Mouse (Mus musculus): ENCODE results near the gene Klhl26. TPM values are rescaled to one million over a fixed set of nuclear protein-coding genes. Genes with fewer than 3 reads are reported as not detected.

The Klhl26 gene
- polyA plus RNA-seq, 1 experiment from 2014 or later = 19.1 TPM

DNA sequence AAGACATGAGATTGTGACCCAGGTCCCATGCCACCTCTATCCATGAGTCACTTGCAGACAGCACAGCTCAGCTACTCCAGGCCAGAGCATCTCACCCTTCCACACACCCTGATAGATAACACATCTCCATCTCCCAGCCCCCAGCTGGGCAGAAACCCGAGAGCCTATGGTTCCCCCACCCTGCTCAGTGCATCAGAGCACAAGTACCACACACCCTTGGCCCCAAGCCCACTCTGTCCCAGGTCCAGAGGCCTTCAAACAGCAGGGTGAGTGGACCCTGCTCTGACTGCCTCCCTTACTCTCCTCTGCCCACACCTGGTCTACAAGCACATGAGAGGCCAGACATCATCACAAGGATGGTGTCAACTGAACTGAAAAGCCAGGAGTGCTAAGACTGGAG, 8.9 kb downstream of the Klhl26 start:
- Histone ChIP-seq H3K36me3 (ENCODE audit: insufficient read depth, low read length) (0 out of 2 replicates have a peak, but pooled peaks cover 2% of the 10 kb centered on the region), H3K27me3 (ENCODE audit: insufficient read depth, low read length) (no peaks in the 10 kb centered on the region), H3K9me3 (replicated peaks; ENCODE audit: low read length) (no peaks in the 10 kb centered on the region), H3K4me1 (replicated peaks; ENCODE audit: insufficient read depth, low read length) (peaks cover 8% of the 10 kb centered on the region; the same call in 1 of the 2 replicates), H3K4me2 (ENCODE audit: low read length) (no peak overlapping the region), H3K9ac (ENCODE audit: low read depth, low read length) (no peak overlapping the region), H3K4me3 (replicated peaks; ENCODE audit: low read depth, low read length) (no peak overlapping the region), H3K27ac (no peak overlapping the region)
- ATAC-seq (replicated peaks; ENCODE audit: low FRiP score, low read depth) (0 out of 2 replicates have a peak, but pooled peaks have one; percentile 27), DNase-seq (ENCODE audit: low spot score) (no peak)
- no peak for TF ChIP-seq CTCF (IDR thresholded peaks at IDR 0.05; ENCODE audit: low read depth)
- 47% methylated on average over 1 of the region's 1 CpGs for WGBS

DNA sequence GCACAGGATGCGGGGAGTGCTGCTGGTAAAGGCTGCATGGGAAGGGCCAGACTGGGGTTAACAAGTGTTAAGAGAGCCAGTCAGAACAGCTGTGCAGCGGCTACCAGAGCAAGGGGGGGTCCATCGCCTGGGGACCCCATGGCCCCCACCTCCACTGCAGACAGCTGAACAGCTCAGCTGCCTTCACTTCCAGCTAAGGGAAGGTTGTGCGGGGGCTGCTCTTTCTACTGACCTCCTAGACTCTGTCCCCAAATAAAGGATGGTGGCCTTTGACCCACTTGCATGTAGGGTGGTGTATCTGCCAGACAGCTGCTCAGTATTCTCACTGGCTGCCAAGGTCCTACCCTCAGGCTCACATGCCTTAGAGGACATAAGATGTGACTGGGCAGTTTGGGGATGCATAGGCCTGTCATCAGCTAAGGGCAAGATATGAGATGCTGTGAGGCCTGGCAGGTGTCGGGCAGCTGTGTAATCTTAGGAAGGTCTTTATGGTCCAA, 9.5 kb downstream of the Klhl26 start:
- TF ChIP-seq CTCF (IDR thresholded peaks at IDR 0.05; ENCODE audit: low read depth) = no peak
- no peak for DNase-seq (ENCODE audit: low spot score)

DNA sequence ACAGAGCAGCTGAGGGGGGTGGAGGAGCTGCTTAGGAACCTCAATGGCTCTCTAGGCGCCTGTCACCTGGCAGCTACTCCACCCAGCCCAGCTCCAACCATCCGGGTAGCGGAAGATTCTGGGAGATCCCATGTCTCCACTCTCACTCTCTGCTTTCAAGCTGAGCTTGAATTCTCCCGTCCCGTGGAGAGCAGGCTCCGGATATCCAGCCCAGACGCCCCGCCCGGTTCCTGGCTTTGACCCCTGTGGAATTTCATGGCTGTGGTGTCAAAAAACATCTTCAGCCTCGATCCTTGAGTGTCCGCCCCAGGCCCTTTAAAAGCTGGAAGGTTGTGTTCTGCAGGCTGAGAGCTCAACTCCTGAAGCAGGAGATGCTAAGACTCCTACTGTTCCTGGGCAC, 10.0 kb downstream of the Klhl26 start:
- 48% methylated on average over 11 of the region's 11 CpGs for WGBS
- no peaks in the 10 kb centered on the region for H3K27me3 ChIP-seq (ENCODE audit: insufficient read depth, low read length)
- 0 out of 2 replicates have a peak overlapping the region, but pooled peaks have one; percentile 11 for H3K4me2 ChIP-seq (ENCODE audit: low read length)
- ATAC-seq (replicated peaks; ENCODE audit: low FRiP score, low read depth) (no peak), DNase-seq (ENCODE audit: low spot score) (no peak)
- peaks cover 8% of the 10 kb centered on the region; the same call in 1 of the 2 replicates for H3K4me1 ChIP-seq (replicated peaks; ENCODE audit: insufficient read depth, low read length)
- 0 out of 2 replicates have a peak, but pooled peaks cover 2% of the 10 kb centered on the region for H3K36me3 ChIP-seq (ENCODE audit: insufficient read depth, low read length)
- no peak overlapping the region for H3K27ac ChIP-seq
- no peak overlapping the region for H3K9ac ChIP-seq (ENCODE audit: low read depth, low read length)
- H3K9me3 ChIP-seq (replicated peaks; ENCODE audit: low read length) = no peaks in the 10 kb centered on the region
- no peak for TF ChIP-seq CTCF (IDR thresholded peaks at IDR 0.05; ENCODE audit: low read depth)
- H3K4me3 ChIP-seq (replicated peaks; ENCODE audit: low read depth, low read length) = no peak overlapping the region

More for the DNA sequence above, 9.5 kb downstream of the Klhl26 start:
- no peak overlapping the region for H3K27ac ChIP-seq
- H3K9me3 ChIP-seq (replicated peaks; ENCODE audit: low read length) = no peaks in the 10 kb centered on the region
- whole genome bisulfite sequencing = 55% methylated on average over 5 of the region's 5 CpGs
- 0 out of 2 replicates have a peak, but pooled peaks cover 2% of the 10 kb centered on the region for H3K36me3 ChIP-seq (ENCODE audit: insufficient read depth, low read length)
- H3K4me1 ChIP-seq (replicated peaks; ENCODE audit: insufficient read depth, low read length) = peaks cover 8% of the 10 kb centered on the region; the same call in 1 of the 2 replicates
- no peak overlapping the region for H3K4me2 ChIP-seq (ENCODE audit: low read length)
- H3K4me3 ChIP-seq (replicated peaks; ENCODE audit: low read depth, low read length) = no peak overlapping the region
- no peaks in the 10 kb centered on the region for H3K27me3 ChIP-seq (ENCODE audit: insufficient read depth, low read length)
- H3K9ac ChIP-seq (ENCODE audit: low read depth, low read length) = no peak overlapping the region
- 0 out of 2 replicates have a peak, but pooled peaks have one; percentile 9 for ATAC-seq (replicated peaks; ENCODE audit: low FRiP score, low read depth)

DNA sequence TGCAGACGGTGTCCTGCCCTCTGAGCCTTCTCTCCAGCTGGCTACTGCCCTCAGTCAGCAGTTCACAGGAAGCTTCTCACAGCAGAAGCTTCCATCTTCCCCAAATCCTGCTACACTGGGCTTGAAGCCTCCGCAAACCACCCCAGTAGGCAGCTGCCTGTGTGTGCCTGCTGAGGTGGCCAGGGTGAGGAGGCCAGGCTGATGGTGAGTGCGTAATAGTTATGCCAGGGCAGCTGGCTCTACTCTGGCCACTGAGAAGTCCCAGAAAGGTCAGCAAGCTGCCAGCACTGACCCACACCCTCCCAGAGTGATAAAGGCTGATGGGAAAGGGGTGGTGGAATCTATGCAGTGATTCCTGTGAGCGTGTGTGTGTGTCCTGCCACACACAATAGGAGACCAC, 10.5 kb downstream of the Klhl26 start:
- ATAC-seq (replicated peaks; ENCODE audit: low FRiP score, low read depth) = no peak
- H3K4me1 ChIP-seq (replicated peaks; ENCODE audit: insufficient read depth, low read length) = peaks cover 8% of the 10 kb centered on the region; the same call in 1 of the 2 replicates
- no peak for TF ChIP-seq CTCF (IDR thresholded peaks at IDR 0.05; ENCODE audit: low read depth)

DNA sequence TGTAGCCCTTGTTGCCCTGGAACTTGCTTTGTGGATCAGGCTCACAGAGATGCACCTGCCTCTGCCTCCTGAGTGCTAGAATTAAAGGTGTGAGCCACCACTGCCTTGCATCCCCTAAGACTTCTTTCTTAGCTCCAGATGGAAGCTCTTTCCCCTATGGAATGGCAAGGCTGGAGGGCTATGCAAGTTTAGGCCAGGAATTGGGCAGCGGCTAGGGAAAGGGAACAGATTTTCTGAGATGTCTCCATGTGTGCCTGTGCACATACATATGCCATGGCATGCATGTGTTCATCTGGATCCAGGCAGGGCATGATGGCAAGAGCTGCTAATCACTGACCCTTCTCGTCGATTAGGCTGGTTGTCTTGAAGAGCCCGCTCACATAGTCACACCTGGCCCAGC, 11.1 kb downstream of the Klhl26 start:
- no peak overlapping the region for H3K4me3 ChIP-seq (replicated peaks; ENCODE audit: low read depth, low read length)
- H3K27ac ChIP-seq = no peak overlapping the region
- H3K4me2 ChIP-seq (ENCODE audit: low read length) = no peak overlapping the region
- no peak overlapping the region for H3K9ac ChIP-seq (ENCODE audit: low read depth, low read length)
- no peaks in the 10 kb centered on the region for H3K9me3 ChIP-seq (replicated peaks; ENCODE audit: low read length)
- H3K27me3 ChIP-seq (ENCODE audit: insufficient read depth, low read length) = no peaks in the 10 kb centered on the region
- WGBS = 90% methylated on average over 4 of the region's 4 CpGs
- H3K4me1 ChIP-seq (replicated peaks; ENCODE audit: insufficient read depth, low read length) = peaks cover 8% of the 10 kb centered on the region; the same call in 1 of the 2 replicates
- no peak for ATAC-seq (replicated peaks; ENCODE audit: low FRiP score, low read depth)
- TF ChIP-seq CTCF (IDR thresholded peaks at IDR 0.05; ENCODE audit: low read depth) = no peak
- DNase-seq (ENCODE audit: low spot score) = no peak
- 0 out of 2 replicates have a peak, but pooled peaks cover 2% of the 10 kb centered on the region for H3K36me3 ChIP-seq (ENCODE audit: insufficient read depth, low read length)

More for the DNA sequence above, 10.5 kb downstream of the Klhl26 start:
- Histone ChIP-seq H3K27me3 (ENCODE audit: insufficient read depth, low read length) (no peaks in the 10 kb centered on the region), H3K27ac (no peak overlapping the region), H3K4me3 (replicated peaks; ENCODE audit: low read depth, low read length) (no peak overlapping the region), H3K9me3 (replicated peaks; ENCODE audit: low read length) (no peaks in the 10 kb centered on the region), H3K36me3 (ENCODE audit: insufficient read depth, low read length) (0 out of 2 replicates have a peak, but pooled peaks cover 2% of the 10 kb centered on the region), H3K4me2 (ENCODE audit: low read length) (no peak overlapping the region), H3K9ac (ENCODE audit: low read depth, low read length) (no peak overlapping the region)
- WGBS = 84% methylated on average over 4 of the region's 4 CpGs
- no peak for DNase-seq (ENCODE audit: low spot score)

DNA sequence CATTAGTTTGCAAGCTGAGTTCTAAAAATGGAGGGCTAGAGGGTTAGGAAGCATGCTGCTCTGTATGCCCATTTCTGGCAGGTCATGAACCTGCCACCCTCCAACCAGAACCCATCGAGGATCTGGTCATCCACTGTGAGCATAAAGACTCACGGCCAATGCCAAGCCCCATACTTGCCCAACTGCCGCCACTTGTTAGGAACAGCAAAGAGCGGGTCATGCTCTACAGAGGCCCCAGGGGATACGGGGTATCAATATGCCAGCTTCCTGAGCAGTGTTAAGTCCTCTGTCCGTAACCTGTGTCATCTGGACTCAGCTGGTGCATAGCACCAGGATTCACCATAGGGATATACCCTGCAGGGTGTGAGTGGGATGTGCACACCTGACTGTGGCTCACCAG, 12.6 kb downstream of the Klhl26 start:
- Histone ChIP-seq H3K27me3 (ENCODE audit: insufficient read depth, low read length) (no peaks in the 10 kb centered on the region), H3K9ac (ENCODE audit: low read depth, low read length) (no peak overlapping the region), H3K4me2 (ENCODE audit: low read length) (no peak overlapping the region), H3K9me3 (replicated peaks; ENCODE audit: low read length) (no peaks in the 10 kb centered on the region), H3K27ac (no peak overlapping the region), H3K36me3 (ENCODE audit: insufficient read depth, low read length) (0 out of 2 replicates have a peak, but pooled peaks cover 2% of the 10 kb centered on the region), H3K4me1 (replicated peaks; ENCODE audit: insufficient read depth, low read length) (peaks cover 8% of the 10 kb centered on the region; the same call in 1 of the 2 replicates), H3K4me3 (replicated peaks; ENCODE audit: low read depth, low read length) (no peak overlapping the region)
- DNase-seq (ENCODE audit: low spot score) (no peak), ATAC-seq (replicated peaks; ENCODE audit: low FRiP score, low read depth) (no peak)
- 89% methylated on average over 6 of the region's 6 CpGs for WGBS
- no peak for TF ChIP-seq CTCF (IDR thresholded peaks at IDR 0.05; ENCODE audit: low read depth)
